Mouse (Mus musculus) olfactory bulb, adult 2 months (tissue): ENCODE measurements around the gene Spint2.

Experiments
- CTCF ChIP-seq: fragments of 200-500 bp; IDR thresholded peaks from 2 replicates; pipeline ENCODE4 v1.5.1; 2012; ENCODE audit warnings: low read depth, mild to moderate bottlenecking, low read length, moderate library complexity; ENCODE audit not compliant: insufficient read depth
- POLR2A ChIP-seq: fragments of 200-500 bp; IDR thresholded peaks from 2 replicates; pipeline ENCODE4 v1.6.1; 2012; ENCODE audit warnings: mild to moderate bottlenecking, low read depth, low read length, moderate library complexity; ENCODE audit not compliant: insufficient read depth

DNA sequence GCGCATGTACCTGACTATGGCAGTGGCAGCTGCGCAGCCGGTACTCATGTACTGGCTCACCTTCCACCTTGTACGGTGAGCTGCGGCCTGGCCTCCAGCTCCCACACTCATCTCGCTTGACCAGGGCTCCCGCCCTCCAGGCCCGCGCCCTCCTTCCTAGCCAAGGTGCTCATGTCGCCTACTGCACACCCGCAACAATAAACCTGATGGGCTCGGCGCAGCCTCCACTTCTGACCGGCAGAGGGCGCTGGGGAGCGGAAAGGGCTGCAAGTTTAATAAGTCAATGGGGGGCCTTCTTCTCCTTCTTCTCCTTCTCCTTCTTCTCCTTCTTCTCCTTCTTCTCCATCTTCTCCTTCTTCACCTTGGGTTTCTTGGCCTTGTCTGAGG, 34.4 kb downstream of the Spint2 start:
- TF ChIP-seq CTCF: peak; percentile 73
- TF ChIP-seq POLR2A: no peak
